Mouse (Mus musculus): ENCODE data around the gene Mmachc.

GRCm38 (mm10) chr4:116721098-116721628, 13.0 kb upstream of the Mmachc start:
- TF ChIP-seq CTCF (IDR thresholded peaks at IDR 0.05; ENCODE audit: borderline replicate concordance, extremely low read depth, insufficient read depth, insufficient read length) = no peak
- no peak for TF ChIP-seq POLR2A (IDR thresholded peaks at IDR 0.05; ENCODE audit: borderline replicate concordance, extremely low read depth, insufficient read depth, insufficient read length, poor library complexity, severe bottlenecking)

Data from brain, embryonic 14.5 days (tissue).